Mouse (Mus musculus): ENCODE data around the gene Mpzl1.

DNA sequence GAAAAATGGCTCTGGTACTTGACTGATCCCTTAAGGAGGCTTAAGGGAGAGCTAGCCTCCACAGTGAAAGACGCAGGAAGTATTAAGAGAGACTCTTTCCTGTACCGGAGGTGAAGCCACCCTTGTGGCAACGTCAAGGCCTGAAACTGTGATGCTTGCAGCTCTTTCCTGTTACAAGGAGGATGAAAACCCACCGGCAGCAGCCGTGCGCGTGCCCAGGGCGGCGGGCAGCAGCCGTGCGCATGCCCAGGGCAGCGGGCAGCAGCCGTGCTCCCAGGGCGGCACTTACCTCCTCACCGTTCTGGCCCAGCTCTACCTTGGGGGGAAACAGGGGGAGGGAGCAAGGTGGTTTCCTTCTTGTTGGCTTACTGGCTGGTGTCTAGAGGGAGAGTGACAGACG, 28.9 kb upstream of the Mpzl1 start:
- TF ChIP-seq CTCF (IDR thresholded peaks at IDR 0.05; ENCODE audit: low read depth) (no peak), EP300 (optimal IDR thresholded peaks at IDR 0.05) (no peak)

All from stomach, postnatal 0 days (tissue).